Mouse (Mus musculus): ENCODE measurements around the gene Fam178b. TPM values are rescaled to one million over a fixed set of nuclear protein-coding genes. Genes with fewer than 3 reads are reported as not detected.
"Not testable (repeated sequence)": the region's sequence is repeated elsewhere in the genome, so short reads cannot be mapped to it uniquely, and the experiment has no call there.

Fam178b gene
- polyA plus RNA-seq, 1 experiment from 2014 or later = 0.59 TPM

GRCm38 (mm10) chr1:36683810-36684467 is 956 bp upstream of the Fam178b start:
- Histone ChIP-seq H3K27me3 (ENCODE audit: control insufficient read depth, insufficient read depth, low read length) (no peaks in the 10 kb centered on the region), H3K9ac (ENCODE audit: low read length) (0 out of 2 replicates have a peak overlapping the region, but pooled peaks have one; percentile 13), H3K27ac (replicated peaks) (no peak overlapping the region), H3K4me3 (ENCODE audit: low read depth, low read length) (no peak overlapping the region), H3K4me1 (replicated peaks; ENCODE audit: control insufficient read depth, insufficient read depth) (no peaks in the 10 kb centered on the region), H3K36me3 (ENCODE audit: control insufficient read depth, insufficient read depth, low read length) (no peaks in the 10 kb centered on the region), H3K4me2 (replicated peaks; ENCODE audit: low read depth) (no peak overlapping the region), H3K9me3 (ENCODE audit: control insufficient read depth, low read length) (no peaks in the 10 kb centered on the region)
- 8% methylated on average over 13 of the region's 13 CpGs for WGBS
- DNase-seq (ENCODE audit: low spot score) (peak; percentile 82), ATAC-seq (ENCODE audit: low FRiP score, low TSS enrichment) (peak; percentile 85)
- peak; percentile 95 for TF ChIP-seq CTCF (IDR thresholded peaks at IDR 0.05; ENCODE audit: low read depth)
- TF ChIP-seq EP300 (optimal IDR thresholded peaks at IDR 0.05) = no peak

DNA sequence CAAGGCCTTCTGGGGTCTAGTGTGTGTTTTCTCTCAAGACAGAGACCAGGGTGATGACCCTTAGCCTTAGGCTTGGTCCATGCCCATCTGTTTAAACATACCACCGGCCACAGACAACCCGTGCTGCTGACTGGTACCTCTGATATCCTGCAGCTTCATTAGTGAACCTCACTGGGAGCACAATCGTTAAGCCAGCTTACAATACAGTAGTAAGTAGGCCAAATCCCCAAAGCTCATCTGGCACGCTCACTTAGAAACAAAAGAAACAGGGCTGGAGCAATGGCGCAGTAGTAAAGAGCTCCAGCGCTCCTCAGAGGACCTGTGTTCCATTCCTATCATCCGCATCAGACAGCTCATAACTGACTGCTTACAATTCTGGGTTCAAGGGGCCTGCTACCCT is 2.1 kb downstream of the Fam178b start:
- Histone ChIP-seq H3K27me3 (ENCODE audit: control insufficient read depth, insufficient read depth, low read length) (no peaks in the 10 kb centered on the region), H3K4me3 (ENCODE audit: low read depth, low read length) (no peak overlapping the region), H3K4me2 (replicated peaks; ENCODE audit: low read depth) (no peak overlapping the region), H3K36me3 (ENCODE audit: control insufficient read depth, insufficient read depth, low read length) (no peaks in the 10 kb centered on the region), H3K9me3 (ENCODE audit: control insufficient read depth, low read length) (no peaks in the 10 kb centered on the region), H3K27ac (replicated peaks) (no peak overlapping the region), H3K9ac (ENCODE audit: low read length) (no peak overlapping the region), H3K4me1 (replicated peaks; ENCODE audit: control insufficient read depth, insufficient read depth) (no peaks in the 10 kb centered on the region)
- 61% methylated on average over 7 of the region's 7 CpGs for WGBS
- DNase-seq (ENCODE audit: low spot score) = no peak
- ATAC-seq (ENCODE audit: low FRiP score, low TSS enrichment) = no peak
- TF ChIP-seq CTCF (IDR thresholded peaks at IDR 0.05; ENCODE audit: low read depth) (no peak), EP300 (optimal IDR thresholded peaks at IDR 0.05) (no peak)

GRCm38 (mm10) chr1:36674936-36675335 is 8.0 kb downstream of the Fam178b start:
- no peaks in the 10 kb centered on the region for H3K4me1 ChIP-seq (replicated peaks; ENCODE audit: control insufficient read depth, insufficient read depth)
- no peak for DNase-seq (ENCODE audit: low spot score)
- ATAC-seq (ENCODE audit: low FRiP score, low TSS enrichment) = no peak
- H3K9me3 ChIP-seq (ENCODE audit: control insufficient read depth, low read length) = no peaks in the 10 kb centered on the region
- WGBS = 40% methylated on average over 3 of the region's 3 CpGs
- H3K9ac ChIP-seq (ENCODE audit: low read length) = no peak overlapping the region
- TF ChIP-seq CTCF (IDR thresholded peaks at IDR 0.05; ENCODE audit: low read depth) (no peak), EP300 (optimal IDR thresholded peaks at IDR 0.05) (no peak)
- no peak overlapping the region for H3K27ac ChIP-seq (replicated peaks)
- H3K4me3 ChIP-seq (ENCODE audit: low read depth, low read length) = no peak overlapping the region
- H3K36me3 ChIP-seq (ENCODE audit: control insufficient read depth, insufficient read depth, low read length) = no peaks in the 10 kb centered on the region
- no peak overlapping the region for H3K4me2 ChIP-seq (replicated peaks; ENCODE audit: low read depth)
- no peaks in the 10 kb centered on the region for H3K27me3 ChIP-seq (ENCODE audit: control insufficient read depth, insufficient read depth, low read length)

DNA sequence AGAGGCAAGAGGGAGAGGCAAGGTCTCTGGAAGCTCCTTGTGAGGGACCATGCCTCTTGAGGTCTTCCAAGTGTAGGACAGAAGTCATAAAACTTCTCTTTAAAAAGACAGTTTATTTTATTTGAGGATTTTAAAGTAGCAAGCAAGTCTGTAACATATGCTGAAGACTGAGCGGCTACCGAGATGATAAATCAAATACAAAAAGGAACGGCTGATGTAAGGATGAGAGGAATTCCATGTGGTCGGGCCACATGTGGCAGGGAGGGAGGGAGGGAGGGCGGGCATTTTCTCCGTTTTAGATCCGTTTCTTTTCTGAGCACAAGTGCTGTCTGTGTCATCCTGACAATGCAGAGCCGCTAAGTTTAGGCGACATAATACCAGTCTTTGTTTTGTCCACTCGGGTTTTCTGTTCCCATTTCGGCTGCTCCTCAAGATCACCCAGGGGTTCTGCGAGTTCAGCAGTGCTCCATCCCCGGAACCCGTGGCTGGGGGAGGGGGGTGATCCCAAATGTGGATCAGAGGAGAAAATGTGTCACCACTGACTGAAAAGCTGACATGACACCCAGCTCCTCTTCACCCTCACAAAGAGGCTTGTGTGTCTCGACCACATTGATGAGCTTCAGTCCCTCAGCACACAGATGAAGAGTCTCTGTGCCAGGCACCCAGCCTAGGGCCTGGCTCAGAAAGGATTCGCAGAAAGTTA is 10.2 kb downstream of the Fam178b start:
- ATAC-seq (ENCODE audit: low FRiP score, low TSS enrichment) = no peak

GRCm38 (mm10) chr1:36671260-36671659 is 11.7 kb downstream of the Fam178b start:
- no peak overlapping the region for H3K4me2 ChIP-seq (replicated peaks; ENCODE audit: low read depth)
- no peaks in the 10 kb centered on the region for H3K27me3 ChIP-seq (ENCODE audit: control insufficient read depth, insufficient read depth, low read length)
- H3K9me3 ChIP-seq (ENCODE audit: control insufficient read depth, low read length) = no peaks in the 10 kb centered on the region
- H3K36me3 ChIP-seq (ENCODE audit: control insufficient read depth, insufficient read depth, low read length) = no peaks in the 10 kb centered on the region
- TF ChIP-seq EP300 (optimal IDR thresholded peaks at IDR 0.05) = no peak
- no peak for TF ChIP-seq CTCF (IDR thresholded peaks at IDR 0.05; ENCODE audit: low read depth)
- ATAC-seq (ENCODE audit: low FRiP score, low TSS enrichment) (no peak), DNase-seq (ENCODE audit: low spot score) (no peak)
- no peaks in the 10 kb centered on the region for H3K4me1 ChIP-seq (replicated peaks; ENCODE audit: control insufficient read depth, insufficient read depth)
- H3K9ac ChIP-seq (ENCODE audit: low read length) = no peak overlapping the region
- no peak overlapping the region for H3K27ac ChIP-seq (replicated peaks)
- WGBS = 90% methylated on average over 10 of the region's 10 CpGs
- H3K4me3 ChIP-seq (ENCODE audit: low read depth, low read length) = no peak overlapping the region

More for the DNA sequence above, 10.2 kb downstream of the Fam178b start:
- no peak overlapping the region for H3K4me2 ChIP-seq (replicated peaks; ENCODE audit: low read depth)
- H3K9me3 ChIP-seq (ENCODE audit: control insufficient read depth, low read length) = no peaks in the 10 kb centered on the region
- H3K9ac ChIP-seq (ENCODE audit: low read length) = no peak overlapping the region
- H3K4me3 ChIP-seq (ENCODE audit: low read depth, low read length) = no peak overlapping the region
- TF ChIP-seq EP300 (optimal IDR thresholded peaks at IDR 0.05) (no peak), CTCF (IDR thresholded peaks at IDR 0.05; ENCODE audit: low read depth) (no peak)
- no peaks in the 10 kb centered on the region for H3K36me3 ChIP-seq (ENCODE audit: control insufficient read depth, insufficient read depth, low read length)
- H3K4me1 ChIP-seq (replicated peaks; ENCODE audit: control insufficient read depth, insufficient read depth) = no peaks in the 10 kb centered on the region
- DNase-seq (ENCODE audit: low spot score) = no peak
- no peak overlapping the region for H3K27ac ChIP-seq (replicated peaks)
- no peaks in the 10 kb centered on the region for H3K27me3 ChIP-seq (ENCODE audit: control insufficient read depth, insufficient read depth, low read length)
- WGBS = 47% methylated on average over 16 of the region's 16 CpGs

DNA sequence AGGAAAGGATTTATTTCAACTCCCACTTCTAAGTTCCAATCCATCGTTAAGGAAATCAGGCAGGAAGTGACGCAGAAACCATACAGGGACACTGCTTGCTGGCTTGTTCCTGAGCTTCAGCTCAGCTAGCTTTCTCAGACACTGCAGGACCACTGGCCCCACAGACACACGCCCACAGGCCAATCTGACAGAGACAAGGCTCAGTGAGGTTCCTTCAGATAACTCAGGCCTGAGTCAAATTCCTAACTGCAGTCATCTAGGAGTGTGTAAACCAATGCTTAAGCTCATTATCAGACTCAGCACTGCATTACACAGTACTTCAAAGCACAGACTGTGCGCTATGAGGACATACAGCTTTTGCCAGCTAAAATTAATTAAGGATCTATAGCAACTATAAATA is 12.7 kb downstream of the Fam178b start:
- Histone ChIP-seq H3K9me3 (ENCODE audit: control insufficient read depth, low read length) (no peaks in the 10 kb centered on the region), H3K4me2 (replicated peaks; ENCODE audit: low read depth) (no peak overlapping the region), H3K9ac (ENCODE audit: low read length) (no peak overlapping the region), H3K27ac (replicated peaks) (no peak overlapping the region), H3K36me3 (ENCODE audit: control insufficient read depth, insufficient read depth, low read length) (no peaks in the 10 kb centered on the region), H3K27me3 (ENCODE audit: control insufficient read depth, insufficient read depth, low read length) (no peaks in the 10 kb centered on the region), H3K4me1 (replicated peaks; ENCODE audit: control insufficient read depth, insufficient read depth) (no peaks in the 10 kb centered on the region), H3K4me3 (ENCODE audit: low read depth, low read length) (no peak overlapping the region)
- TF ChIP-seq EP300 (optimal IDR thresholded peaks at IDR 0.05) (no peak), CTCF (IDR thresholded peaks at IDR 0.05; ENCODE audit: low read depth) (no peak)
- ATAC-seq (ENCODE audit: low FRiP score, low TSS enrichment) (no peak), DNase-seq (ENCODE audit: low spot score) (no peak)
- 74% methylated on average over 4 of the region's 4 CpGs for WGBS

GRCm38 (mm10) chr1:36668007-36668406 is 15.0 kb downstream of the Fam178b start:
- not testable (repeated sequence) for H3K27ac ChIP-seq (replicated peaks); H3K9me3 ChIP-seq (ENCODE audit: control insufficient read depth, low read length); H3K4me2 ChIP-seq (replicated peaks; ENCODE audit: low read depth); H3K4me1 ChIP-seq (replicated peaks; ENCODE audit: control insufficient read depth, insufficient read depth); H3K27me3 ChIP-seq (ENCODE audit: control insufficient read depth, insufficient read depth, low read length); H3K36me3 ChIP-seq (ENCODE audit: control insufficient read depth, insufficient read depth, low read length); H3K9ac ChIP-seq (ENCODE audit: low read length); ATAC-seq (ENCODE audit: low FRiP score, low TSS enrichment); DNase-seq (ENCODE audit: low spot score); H3K4me3 ChIP-seq (ENCODE audit: low read depth, low read length)
- 80% methylated on average over 4 of the region's 4 CpGs for WGBS
